Mouse (Mus musculus): ENCODE data around the gene Shank2. TPM values are rescaled to one million over a fixed set of nuclear protein-coding genes. Genes with fewer than 3 reads are reported as not detected.

The Shank2 gene
- polyA plus RNA-seq, 1 experiment from 2014 or later = 0.76 TPM

DNA sequence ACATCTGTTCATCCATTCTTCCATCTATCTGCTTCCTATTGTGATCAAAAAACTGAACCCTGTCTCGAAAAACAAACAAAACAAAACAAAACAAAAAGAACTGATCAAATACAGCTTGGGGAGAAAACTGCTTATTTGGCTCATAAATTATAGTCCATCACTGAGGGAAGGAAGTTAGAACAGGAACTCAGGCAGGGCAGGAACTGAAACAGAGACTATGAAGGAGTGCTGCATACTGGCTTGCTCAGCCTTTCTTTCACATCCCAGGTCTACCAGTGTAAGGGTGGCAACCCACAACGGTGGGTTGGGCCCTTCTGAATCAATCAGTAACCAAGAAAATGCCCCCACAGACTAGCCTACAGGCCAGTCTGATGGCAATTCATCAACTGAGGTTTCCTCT is 469.4 kb downstream of the Shank2 start:
- DNase-seq (ENCODE audit: low spot score) (no peak), ATAC-seq (no peak)
- TF ChIP-seq CTCF (IDR thresholded peaks at IDR 0.05) (no peak), EP300 (IDR thresholded peaks at IDR 0.05) (no peak)
- H3K27me3 ChIP-seq (replicated peaks; ENCODE audit: insufficient read depth, low read length) = no peaks in the 10 kb centered on the region
- peak overlapping the region; percentile 87 for H3K4me2 ChIP-seq (replicated peaks; ENCODE audit: low read depth, low read length)
- H3K9me3 ChIP-seq (ENCODE audit: low read length) = no peaks in the 10 kb centered on the region
- WGBS = 74% methylated on average over 2 of the region's 2 CpGs
- H3K36me3 ChIP-seq (ENCODE audit: insufficient read depth, low read length) = no peaks in the 10 kb centered on the region
- H3K9ac ChIP-seq (replicated peaks; ENCODE audit: low read depth) = peak overlapping the region; percentile 92; the same call in 1 of the 2 replicates
- peak overlapping the region; percentile 95; the same call in 1 of the 2 replicates for H3K27ac ChIP-seq (ENCODE audit: low read length)
- H3K4me1 ChIP-seq (ENCODE audit: insufficient read depth, low read depth, low read length) = peaks cover 14% of the 10 kb centered on the region
- H3K4me3 ChIP-seq (ENCODE audit: low read depth, low read length) = peak overlapping the region; percentile 86

DNA sequence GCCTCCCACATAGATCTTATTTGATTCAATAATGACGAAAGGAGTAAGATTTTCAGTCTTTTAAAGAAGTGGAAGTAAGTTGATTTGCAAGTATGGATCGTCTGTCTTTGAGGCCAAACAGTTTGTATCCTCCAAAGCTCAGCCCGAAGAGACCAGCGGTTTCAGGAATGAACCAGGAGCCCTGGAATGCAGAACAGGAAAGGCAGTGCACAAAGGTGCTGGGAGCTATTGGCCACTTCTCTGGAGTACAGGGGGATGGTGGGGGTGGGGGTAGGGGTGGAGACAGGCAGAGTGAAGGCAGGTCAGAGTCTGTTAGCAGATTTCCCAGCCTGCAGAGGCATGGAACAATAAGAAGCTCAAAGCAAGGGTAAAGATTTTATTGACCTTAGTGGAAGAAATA is 471.8 kb downstream of the Shank2 start:
- no peak for ATAC-seq
- TF ChIP-seq CTCF (IDR thresholded peaks at IDR 0.05) (no peak), EP300 (IDR thresholded peaks at IDR 0.05) (no peak)
- Histone ChIP-seq H3K4me1 (ENCODE audit: insufficient read depth, low read depth, low read length) (peaks cover 11% of the 10 kb centered on the region; the same call in 1 of the 2 replicates), H3K4me2 (replicated peaks; ENCODE audit: low read depth, low read length) (no peak overlapping the region), H3K9ac (replicated peaks; ENCODE audit: low read depth) (no peak overlapping the region), H3K9me3 (ENCODE audit: low read length) (no peaks in the 10 kb centered on the region), H3K27ac (ENCODE audit: low read length) (no peak overlapping the region), H3K36me3 (ENCODE audit: insufficient read depth, low read length) (peaks cover 3% of the 10 kb centered on the region; the same call in 1 of the 2 replicates), H3K4me3 (ENCODE audit: low read depth, low read length) (no peak overlapping the region), H3K27me3 (replicated peaks; ENCODE audit: insufficient read depth, low read length) (no peaks in the 10 kb centered on the region)
- WGBS = 44% methylated on average over 4 of the region's 4 CpGs
- DNase-seq (ENCODE audit: low spot score) = peak; percentile 24

Small RNA genes lying within 50 kb of the gene (microRNA-seq; reads per million reads assigned to microRNA genes)
- gene Mir3105 = 11.0 reads per million, percentile 24 among the genes with 10 or more reads in this experiment

Other genes with a start within 250 kb of the Shank2 start
- 47.6 and 56.8 TPM in 2 replicates for gene Osbpl5, start 244.9 kb upstream of the Shank2 start, polyA plus RNA-seq (2015; fragmentation: Nextera tagmentation; extraction: Ambion mirVana)
- gene Mrgprg, start 234.9 kb upstream of the Shank2 start, polyA plus RNA-seq (2015; fragmentation: Nextera tagmentation; extraction: Ambion mirVana) = not detected in 2 replicates
- gene Mrgpre, start 217.4 kb upstream of the Shank2 start, polyA plus RNA-seq (2015; fragmentation: Nextera tagmentation; extraction: Ambion mirVana) = 0.67 and 0.72 TPM in 2 replicates
- gene Nadsyn1, start 179.1 kb upstream of the Shank2 start, polyA plus RNA-seq (2015; fragmentation: Nextera tagmentation; extraction: Ambion mirVana) = 5.0 and 5.2 TPM in 2 replicates
- 9.7 and 10.8 TPM in 2 replicates for gene Dhcr7, start 178.8 kb upstream of the Shank2 start, polyA plus RNA-seq (2015; fragmentation: Nextera tagmentation; extraction: Ambion mirVana)
- not detected in 2 replicates for gene Gm498, start 135.1 kb upstream of the Shank2 start, polyA plus RNA-seq (2015; fragmentation: Nextera tagmentation; extraction: Ambion mirVana)

Data from lung, postnatal 0 days (tissue).